Mouse (Mus musculus) cortical plate, adult 2 months (tissue): Measurements from ENCODE around the gene Col16a1.

Experiments
- CTCF ChIP-seq: fragments of 200-500 bp; IDR thresholded peaks from 2 replicates; pipeline ENCODE4 v1.5.1; 2011; ENCODE audit warnings: mild to moderate bottlenecking, control low read depth, low read length; ENCODE audit not compliant: insufficient read depth; ENCODE audit errors: extremely low read depth
- POLR2A ChIP-seq: fragments of 200-500 bp; IDR thresholded peaks from 2 replicates; pipeline ENCODE4 v1.6.1; 2011; ENCODE audit warnings: mild to moderate bottlenecking, low read length, control low read depth; ENCODE audit not compliant: insufficient read depth; ENCODE audit errors: extremely low read depth

- TF ChIP-seq CTCF: no peak
- no peak for TF ChIP-seq POLR2A
Measured at GRCm38 (mm10) chr4:130073367-130073766, 25.7 kb downstream of the Col16a1 start.
